Mouse (Mus musculus): ENCODE results near the gene Nccrp1. TPM values are rescaled to one million over a fixed set of nuclear protein-coding genes. Genes with fewer than 3 reads are reported as not detected.
A peak's percentile ranks its signal among the peaks of the same experiment; 100 is the strongest.

The Nccrp1 gene
- not detected in 2 replicates for polyA plus RNA-seq (2012)

GRCm38 (mm10) chr7:28547154-28547553 lies at the start of gene Nccrp1:
TSS of gene Nccrp1 (minus strand) at chr7:28547254.
- no peak for TF ChIP-seq GATA1 (IDR thresholded peaks at IDR 0.05; ENCODE audit: low read length)

GRCm38 (mm10) chr7:28595751-28596435 lies 48.8 kb upstream of the Nccrp1 start:
- no peak for TF ChIP-seq GATA1 (IDR thresholded peaks at IDR 0.05; ENCODE audit: low read length)

GRCm38 (mm10) chr7:28593206-28594111 lies 46.4 kb upstream of the Nccrp1 start:
- no peak for TF ChIP-seq GATA1 (IDR thresholded peaks at IDR 0.05; ENCODE audit: low read length)

GRCm38 (mm10) chr7:28591862-28592261 lies 44.8 kb upstream of the Nccrp1 start:
- no peak for TF ChIP-seq GATA1 (IDR thresholded peaks at IDR 0.05; ENCODE audit: low read length)

GRCm38 (mm10) chr7:28587644-28588043 lies 40.6 kb upstream of the Nccrp1 start:
- TF ChIP-seq GATA1 (IDR thresholded peaks at IDR 0.05; ENCODE audit: low read length) = no peak

- no peak for TF ChIP-seq GATA1 (IDR thresholded peaks at IDR 0.05; ENCODE audit: low read length)
Measured at GRCm38 (mm10) chr7:28586663-28587411, 39.8 kb upstream of the Nccrp1 start.

- TF ChIP-seq GATA1 (IDR thresholded peaks at IDR 0.05; ENCODE audit: low read length) = no peak
Measured at GRCm38 (mm10) chr7:28585001-28585400, 37.9 kb upstream of the Nccrp1 start.

- TF ChIP-seq GATA1 (IDR thresholded peaks at IDR 0.05; ENCODE audit: low read length) = no peak
Measured at GRCm38 (mm10) chr7:28584468-28584867, 37.4 kb upstream of the Nccrp1 start.

GRCm38 (mm10) chr7:28583570-28584344 lies 36.7 kb upstream of the Nccrp1 start:
- TF ChIP-seq GATA1 (IDR thresholded peaks at IDR 0.05; ENCODE audit: low read length) = no peak

GRCm38 (mm10) chr7:28582841-28583240 lies 35.8 kb upstream of the Nccrp1 start:
- TF ChIP-seq GATA1 (IDR thresholded peaks at IDR 0.05; ENCODE audit: low read length) = peak; percentile 88

- peak; percentile 40 for TF ChIP-seq GATA1 (IDR thresholded peaks at IDR 0.05; ENCODE audit: low read length)
Measured at GRCm38 (mm10) chr7:28581721-28582120, 34.7 kb upstream of the Nccrp1 start.

- TF ChIP-seq GATA1 (IDR thresholded peaks at IDR 0.05; ENCODE audit: low read length) = no peak
Measured at GRCm38 (mm10) chr7:28579826-28580225, 32.8 kb upstream of the Nccrp1 start.

- no peak for TF ChIP-seq GATA1 (IDR thresholded peaks at IDR 0.05; ENCODE audit: low read length)
Measured at GRCm38 (mm10) chr7:28578543-28579053, 31.5 kb upstream of the Nccrp1 start.

GRCm38 (mm10) chr7:28577826-28578542 lies 30.9 kb upstream of the Nccrp1 start:
- TF ChIP-seq GATA1 (IDR thresholded peaks at IDR 0.05; ENCODE audit: low read length) = no peak
